Mouse (Mus musculus): ENCODE results near the gene Olfr486. TPM values are rescaled to one million over a fixed set of nuclear protein-coding genes. Genes with fewer than 3 reads are reported as not detected.
"Not testable (repeated sequence)": the region's sequence is repeated elsewhere in the genome, so short reads cannot be mapped to it uniquely, and the experiment has no call there.

The Olfr486 gene
- not detected in 2 replicates for polyA plus RNA-seq (2015; fragmentation: Nextera tagmentation; extraction: Ambion mirVana)

DNA sequence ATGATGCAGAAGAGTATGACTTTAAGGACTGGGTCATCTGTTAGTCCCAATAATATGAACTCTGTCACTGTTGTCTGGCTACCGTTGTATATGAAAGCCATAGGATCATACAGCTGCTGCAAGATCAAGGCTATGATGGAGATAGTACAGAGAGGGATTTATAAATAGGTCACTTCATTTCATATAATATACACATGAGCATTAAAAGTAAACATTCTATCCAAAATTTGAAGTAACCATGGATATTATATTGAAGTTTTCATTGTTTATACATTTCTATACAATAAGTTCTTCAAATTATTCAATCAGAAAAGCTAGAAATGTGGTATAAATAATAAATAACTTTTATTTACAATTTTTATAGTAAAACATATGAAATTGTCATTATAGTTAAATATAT, at the start of gene Olfr486:
Gene Olfr486 (minus strand): TSS at position 101 of the 400 bp plus-strand sequence.
- WGBS, result 85% methylated on average over 1 of the region's 1 CpGs
- ATAC-seq (ENCODE audit: insufficient read depth, low FRiP score), result not testable (repeated sequence)

DNA sequence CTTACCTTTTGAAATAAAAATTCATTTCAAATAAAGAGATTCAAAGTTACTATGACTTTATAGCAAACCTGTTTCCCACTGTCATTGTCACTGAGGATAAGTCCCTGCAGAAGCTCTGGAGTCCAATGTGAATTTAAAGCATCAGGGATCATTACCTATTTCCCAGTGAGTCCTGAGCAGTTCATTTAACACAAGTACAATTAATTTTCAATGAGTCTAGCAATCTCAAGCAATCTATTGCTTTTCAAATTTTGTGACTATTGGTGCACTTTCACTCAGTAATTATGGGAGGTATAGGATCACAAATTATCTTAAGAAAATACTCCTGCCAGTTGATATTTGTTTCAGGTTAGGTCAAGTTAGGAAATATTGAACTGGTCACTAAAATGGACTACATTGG, 42.0 kb upstream of the Olfr486 start, which contains the start of gene Olfr487:
Gene Olfr487 (minus strand): TSS at position 101 of the 400 bp plus-strand sequence.
- not testable (repeated sequence) for H3K27me3 ChIP-seq (ENCODE audit: control insufficient read depth, insufficient read depth, low read length); H3K4me3 ChIP-seq (replicated peaks; ENCODE audit: low read length); H3K27ac ChIP-seq (ENCODE audit: low read length); H3K4me2 ChIP-seq (ENCODE audit: low read depth, low read length); H3K36me3 ChIP-seq (ENCODE audit: control insufficient read depth, insufficient read depth, low read length); H3K9ac ChIP-seq (ENCODE audit: low read length); H3K4me1 ChIP-seq (ENCODE audit: control insufficient read depth, insufficient read depth, low read length); ATAC-seq (ENCODE audit: insufficient read depth, low FRiP score); H3K9me3 ChIP-seq (replicated peaks; ENCODE audit: control insufficient read depth, low read length)

More for the DNA sequence above, at the start of gene Olfr486:
- H3K9me3 ChIP-seq (replicated peaks; ENCODE audit: control insufficient read depth, low read length); H3K9ac ChIP-seq (ENCODE audit: low read length); H3K27ac ChIP-seq (ENCODE audit: low read length); H3K27me3 ChIP-seq (ENCODE audit: control insufficient read depth, insufficient read depth, low read length); H3K36me3 ChIP-seq (ENCODE audit: control insufficient read depth, insufficient read depth, low read length); H3K4me2 ChIP-seq (ENCODE audit: low read depth, low read length); H3K4me3 ChIP-seq (replicated peaks; ENCODE audit: low read length); H3K4me1 ChIP-seq (ENCODE audit: control insufficient read depth, insufficient read depth, low read length): not testable (repeated sequence)

DNA sequence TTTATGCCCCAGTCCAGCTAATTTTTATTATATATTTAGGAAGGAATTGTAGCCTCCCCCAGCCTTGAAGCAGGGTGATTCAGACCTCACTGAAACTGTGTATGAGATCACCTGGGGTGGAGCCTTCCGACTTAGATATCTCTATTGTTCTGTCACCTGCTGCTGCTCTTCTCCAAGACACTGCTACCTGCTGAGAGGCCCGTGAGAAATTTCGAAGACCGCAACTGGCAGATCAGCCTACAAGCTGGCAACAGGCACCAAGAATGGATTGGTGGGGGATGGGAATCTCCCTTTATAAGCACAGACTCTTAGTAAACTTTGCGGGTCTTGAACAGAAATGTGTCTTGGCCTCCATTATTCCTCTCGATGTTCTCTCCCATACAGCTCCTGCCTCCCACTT, 24.4 kb upstream of the Olfr486 start:
- 74% methylated on average over 6 of the region's 6 CpGs for WGBS
- H3K27me3 ChIP-seq (ENCODE audit: control insufficient read depth, insufficient read depth, low read length), result no peaks in the 10 kb centered on the region
- no peak overlapping the region for H3K27ac ChIP-seq (ENCODE audit: low read length)
- no peaks in the 10 kb centered on the region for H3K9me3 ChIP-seq (replicated peaks; ENCODE audit: control insufficient read depth, low read length)
- H3K36me3 ChIP-seq (ENCODE audit: control insufficient read depth, insufficient read depth, low read length), result no peaks in the 10 kb centered on the region
- no peaks in the 10 kb centered on the region for H3K4me1 ChIP-seq (ENCODE audit: control insufficient read depth, insufficient read depth, low read length)
- no peak for ATAC-seq (ENCODE audit: insufficient read depth, low FRiP score)
- no peak overlapping the region for H3K9ac ChIP-seq (ENCODE audit: low read length)
- H3K4me3 ChIP-seq (replicated peaks; ENCODE audit: low read length), result no peak overlapping the region
- no peak overlapping the region for H3K4me2 ChIP-seq (ENCODE audit: low read depth, low read length)

DNA sequence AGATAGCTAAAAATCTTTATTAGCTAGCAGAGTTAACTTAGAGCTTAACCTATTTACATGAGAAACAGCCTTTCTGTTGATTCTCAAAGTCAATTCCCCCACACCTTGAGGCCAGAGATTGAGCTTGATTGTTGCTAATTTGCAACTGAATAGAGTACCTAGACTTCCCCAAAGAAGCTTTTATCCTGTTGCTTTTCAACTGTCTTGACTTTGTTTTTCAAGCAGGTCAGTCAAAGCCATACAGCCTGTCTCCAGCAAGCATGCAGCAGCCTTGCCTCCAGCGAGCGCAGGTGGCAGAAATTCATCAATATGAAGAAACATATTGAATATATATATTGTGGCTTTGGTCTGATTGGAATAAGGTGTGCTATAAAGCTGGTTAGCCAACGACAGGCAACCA, 23.8 kb upstream of the Olfr486 start:
- not testable (repeated sequence) for ATAC-seq (ENCODE audit: insufficient read depth, low FRiP score); H3K27me3 ChIP-seq (ENCODE audit: control insufficient read depth, insufficient read depth, low read length); H3K4me1 ChIP-seq (ENCODE audit: control insufficient read depth, insufficient read depth, low read length); H3K4me2 ChIP-seq (ENCODE audit: low read depth, low read length); H3K9me3 ChIP-seq (replicated peaks; ENCODE audit: control insufficient read depth, low read length); H3K9ac ChIP-seq (ENCODE audit: low read length); H3K4me3 ChIP-seq (replicated peaks; ENCODE audit: low read length); H3K36me3 ChIP-seq (ENCODE audit: control insufficient read depth, insufficient read depth, low read length); H3K27ac ChIP-seq (ENCODE audit: low read length)
- WGBS, result 57% methylated on average over 3 of the region's 3 CpGs

DNA sequence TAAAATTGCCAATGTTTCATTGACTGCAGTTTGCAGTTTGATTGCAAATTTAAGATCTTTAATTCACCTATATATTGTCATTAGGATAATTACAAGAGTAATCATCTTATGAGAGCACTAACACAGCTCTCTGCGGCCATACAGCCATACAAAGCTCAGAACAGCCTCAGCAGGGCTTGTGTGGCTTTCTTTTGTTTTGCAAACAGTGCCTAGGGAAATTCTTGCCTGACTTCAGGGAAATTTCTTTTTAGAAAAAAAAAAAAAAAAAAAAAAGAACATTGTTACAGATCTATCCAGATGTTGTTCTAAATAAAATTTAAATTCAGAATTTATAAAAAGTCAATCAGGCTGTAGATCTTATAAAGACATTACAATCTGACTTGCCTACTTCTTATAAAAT, 20.2 kb upstream of the Olfr486 start:
- not testable (repeated sequence) for H3K9ac ChIP-seq (ENCODE audit: low read length); H3K4me2 ChIP-seq (ENCODE audit: low read depth, low read length); H3K27me3 ChIP-seq (ENCODE audit: control insufficient read depth, insufficient read depth, low read length); H3K9me3 ChIP-seq (replicated peaks; ENCODE audit: control insufficient read depth, low read length); H3K4me3 ChIP-seq (replicated peaks; ENCODE audit: low read length); H3K36me3 ChIP-seq (ENCODE audit: control insufficient read depth, insufficient read depth, low read length); H3K27ac ChIP-seq (ENCODE audit: low read length); H3K4me1 ChIP-seq (ENCODE audit: control insufficient read depth, insufficient read depth, low read length); ATAC-seq (ENCODE audit: insufficient read depth, low FRiP score)
- WGBS, result 59% methylated on average over 1 of the region's 1 CpGs

DNA sequence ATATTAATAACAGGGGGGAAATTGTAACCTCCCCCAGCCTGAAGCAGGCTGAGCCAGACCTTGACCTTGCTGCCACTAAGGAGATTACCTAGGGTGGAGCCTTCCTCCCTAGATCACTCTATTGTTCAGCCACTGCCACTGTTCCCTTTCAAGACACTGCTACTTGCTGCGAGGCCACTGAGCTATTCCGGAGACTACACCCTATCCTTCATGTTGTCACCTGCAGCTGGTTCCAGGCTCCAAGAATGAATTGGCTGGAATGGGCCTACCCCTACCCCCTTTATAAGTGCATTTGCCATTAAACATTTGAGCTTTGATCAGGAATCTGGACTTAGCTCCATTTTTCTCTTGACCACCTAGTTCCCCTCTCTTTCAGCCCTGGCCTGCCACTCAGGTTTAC, 18.7 kb upstream of the Olfr486 start:
- not testable (repeated sequence) for H3K4me2 ChIP-seq (ENCODE audit: low read depth, low read length); H3K4me3 ChIP-seq (replicated peaks; ENCODE audit: low read length); H3K27me3 ChIP-seq (ENCODE audit: control insufficient read depth, insufficient read depth, low read length); ATAC-seq (ENCODE audit: insufficient read depth, low FRiP score); H3K4me1 ChIP-seq (ENCODE audit: control insufficient read depth, insufficient read depth, low read length); H3K9me3 ChIP-seq (replicated peaks; ENCODE audit: control insufficient read depth, low read length); H3K36me3 ChIP-seq (ENCODE audit: control insufficient read depth, insufficient read depth, low read length); H3K27ac ChIP-seq (ENCODE audit: low read length); H3K9ac ChIP-seq (ENCODE audit: low read length)
- WGBS, result 60% methylated on average over 2 of the region's 2 CpGs

DNA sequence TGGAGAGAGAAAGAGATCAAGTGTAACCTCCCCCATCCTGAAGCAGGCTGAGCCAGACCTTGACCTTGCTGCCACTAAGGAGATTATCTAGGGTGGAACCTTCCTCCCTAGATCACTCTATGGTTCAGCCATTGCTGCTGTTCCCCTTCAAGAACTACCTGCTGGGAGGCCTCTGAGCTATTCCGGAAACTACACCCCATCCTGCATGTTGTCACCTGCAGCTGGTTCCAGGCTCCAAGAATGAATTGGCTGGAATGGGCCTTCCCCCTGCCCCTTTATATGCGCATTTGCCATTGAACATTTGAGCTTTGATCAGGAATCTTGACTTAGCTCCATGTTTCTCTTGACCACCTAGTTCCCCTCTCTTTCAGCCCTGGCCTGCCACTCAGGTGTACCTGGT, 12.7 kb upstream of the Olfr486 start:
- WGBS, result 79% methylated on average over 2 of the region's 2 CpGs
- H3K4me3 ChIP-seq (replicated peaks; ENCODE audit: low read length); H3K9ac ChIP-seq (ENCODE audit: low read length); H3K27ac ChIP-seq (ENCODE audit: low read length); ATAC-seq (ENCODE audit: insufficient read depth, low FRiP score); H3K4me2 ChIP-seq (ENCODE audit: low read depth, low read length); H3K27me3 ChIP-seq (ENCODE audit: control insufficient read depth, insufficient read depth, low read length); H3K9me3 ChIP-seq (replicated peaks; ENCODE audit: control insufficient read depth, low read length); H3K4me1 ChIP-seq (ENCODE audit: control insufficient read depth, insufficient read depth, low read length); H3K36me3 ChIP-seq (ENCODE audit: control insufficient read depth, insufficient read depth, low read length): not testable (repeated sequence)

DNA sequence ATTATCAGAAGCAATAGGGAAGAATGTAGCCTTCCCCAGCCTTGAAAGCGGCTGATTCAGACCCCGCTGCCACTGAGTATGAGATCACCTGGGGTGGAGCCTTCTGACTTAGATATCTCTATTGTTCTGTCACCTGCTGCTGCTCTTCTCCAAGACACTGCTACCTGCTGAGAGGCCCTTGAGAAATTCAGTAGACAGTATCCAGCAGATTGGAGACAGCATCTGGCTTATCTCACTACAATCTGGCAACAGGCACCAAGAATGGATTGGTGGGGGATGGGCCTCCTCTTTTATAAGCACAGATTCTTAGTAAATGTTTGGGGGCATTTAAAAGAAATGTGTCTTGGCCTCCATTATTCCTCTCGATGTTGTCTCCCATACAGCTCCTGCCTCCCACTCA, 11.9 kb upstream of the Olfr486 start:
- not testable (repeated sequence) for H3K4me1 ChIP-seq (ENCODE audit: control insufficient read depth, insufficient read depth, low read length); H3K9me3 ChIP-seq (replicated peaks; ENCODE audit: control insufficient read depth, low read length); H3K36me3 ChIP-seq (ENCODE audit: control insufficient read depth, insufficient read depth, low read length); H3K9ac ChIP-seq (ENCODE audit: low read length); H3K4me3 ChIP-seq (replicated peaks; ENCODE audit: low read length); H3K27me3 ChIP-seq (ENCODE audit: control insufficient read depth, insufficient read depth, low read length); H3K4me2 ChIP-seq (ENCODE audit: low read depth, low read length); ATAC-seq (ENCODE audit: insufficient read depth, low FRiP score); H3K27ac ChIP-seq (ENCODE audit: low read length)
- 77% methylated on average over 3 of the region's 3 CpGs for WGBS

DNA sequence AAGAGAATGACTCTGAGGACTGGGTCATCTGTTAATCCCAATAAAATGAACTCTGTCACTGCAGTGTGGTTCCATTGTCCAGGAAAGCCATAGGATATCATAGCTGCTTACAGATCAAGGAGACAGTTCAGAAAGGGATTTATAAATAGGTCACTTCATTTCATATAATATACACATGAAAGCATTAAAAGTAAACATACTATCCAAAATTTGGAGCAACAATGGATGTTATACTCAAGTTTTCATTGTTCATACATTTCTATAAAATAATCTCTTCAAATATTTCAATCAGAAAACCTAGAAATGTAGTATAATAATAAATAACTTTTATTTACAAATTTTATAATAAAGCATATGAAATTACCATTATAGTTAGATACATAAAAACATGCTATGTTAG, 12.8 kb downstream of the Olfr486 start, which contains the start of gene Olfr485:
Gene Olfr485 (minus strand): TSS at position 101 of the 400 bp plus-strand sequence.
- no peak for ATAC-seq (ENCODE audit: insufficient read depth, low FRiP score)
- H3K4me1 ChIP-seq (ENCODE audit: control insufficient read depth, insufficient read depth, low read length), result no peaks in the 10 kb centered on the region
- H3K27ac ChIP-seq (ENCODE audit: low read length), result no peak within 1 kb of the TSS
- H3K27me3 ChIP-seq (ENCODE audit: control insufficient read depth, insufficient read depth, low read length), result no peaks in the 10 kb centered on the region
- no peak within 1 kb of the TSS for H3K4me2 ChIP-seq (ENCODE audit: low read depth, low read length)
- no peak within 1 kb of the TSS for H3K9ac ChIP-seq (ENCODE audit: low read length)
- no peaks in the 10 kb centered on the region for H3K36me3 ChIP-seq (ENCODE audit: control insufficient read depth, insufficient read depth, low read length)
- H3K9me3 ChIP-seq (replicated peaks; ENCODE audit: control insufficient read depth, low read length), result no peaks in the 10 kb centered on the region
- H3K4me3 ChIP-seq (replicated peaks; ENCODE audit: low read length), result no peak within 1 kb of the TSS

DNA sequence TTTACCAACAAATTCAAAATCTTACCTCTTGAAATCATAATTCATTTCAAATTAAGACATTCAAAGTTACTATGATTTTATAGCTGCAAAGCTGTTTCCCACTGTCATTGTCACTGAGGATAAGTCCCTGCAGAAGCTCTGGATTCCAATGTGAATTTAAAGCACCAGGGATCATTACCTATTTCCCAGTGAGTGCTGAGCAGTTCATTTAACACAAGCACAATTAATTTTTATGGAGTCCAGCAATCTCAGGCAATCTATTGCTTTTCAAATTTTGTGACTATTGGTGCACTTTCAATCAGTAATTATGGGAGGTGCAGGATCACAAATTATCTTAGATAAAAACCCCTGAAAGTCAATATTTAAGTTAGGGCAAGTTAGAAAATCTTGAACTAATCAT, 45.2 kb downstream of the Olfr486 start, which contains the start of gene Olfr484:
Gene Olfr484 (minus strand): TSS at position 101 of the 400 bp plus-strand sequence.
- ATAC-seq (ENCODE audit: insufficient read depth, low FRiP score), result no peak
- H3K27me3 ChIP-seq (ENCODE audit: control insufficient read depth, insufficient read depth, low read length), result no peaks in the 10 kb centered on the region

More for the DNA sequence above, 45.2 kb downstream of the Olfr486 start, which contains the start of gene Olfr484:
- no peak within 1 kb of the TSS for H3K27ac ChIP-seq (ENCODE audit: low read length)
- no peak within 1 kb of the TSS for H3K4me3 ChIP-seq (replicated peaks; ENCODE audit: low read length)
- 0 out of 2 replicates have a peak, but pooled peaks cover under 1% of the 10 kb centered on the region for H3K9me3 ChIP-seq (replicated peaks; ENCODE audit: control insufficient read depth, low read length)
- H3K36me3 ChIP-seq (ENCODE audit: control insufficient read depth, insufficient read depth, low read length), result no peaks in the 10 kb centered on the region
- no peaks in the 10 kb centered on the region for H3K4me1 ChIP-seq (ENCODE audit: control insufficient read depth, insufficient read depth, low read length)
- H3K9ac ChIP-seq (ENCODE audit: low read length), result no peak within 1 kb of the TSS
- H3K4me2 ChIP-seq (ENCODE audit: low read depth, low read length), result no peak within 1 kb of the TSS
